Mouse (Mus musculus): ENCODE data around the gene Wbp11.

DNA sequence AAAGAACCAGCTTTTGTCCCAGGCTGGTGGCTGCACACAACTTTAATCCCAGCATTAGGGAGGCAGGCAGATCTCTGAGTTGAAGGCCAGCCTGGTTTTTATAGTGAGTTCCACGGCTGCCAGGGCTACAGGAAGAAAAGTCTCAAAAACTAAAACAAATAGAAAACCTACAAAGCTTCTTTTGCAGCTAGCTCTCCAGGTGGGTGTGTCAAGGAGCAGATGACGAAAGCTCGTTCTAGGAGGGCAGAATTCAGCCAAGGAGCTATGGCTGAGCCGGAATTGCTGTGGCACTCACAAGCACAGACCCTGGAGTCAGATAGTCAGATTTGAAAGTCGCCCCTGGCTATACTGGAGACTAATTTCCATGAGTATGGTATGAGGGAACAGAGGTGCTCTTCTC, 21.2 kb downstream of the Wbp11 start:
- TF ChIP-seq CTCF (IDR thresholded peaks at IDR 0.05; ENCODE audit: extremely low read depth, insufficient read length, insufficient replicate concordance, low read depth, low read length) (no peak), POLR2A (IDR thresholded peaks at IDR 0.05; ENCODE audit: low read depth, low read length) (no peak)

Measured in small intestine, adult 2 months (tissue).